Mouse (Mus musculus) intestine, embryonic 14.5 days (tissue): ENCODE data around the gene Atn1. TPM values are rescaled to one million over a fixed set of nuclear protein-coding genes. Genes with fewer than 3 reads are reported as not detected.

Experiments used
- ATAC-seq: fragments of 200-750 bp; cut with Nextera tagmentation; replicated peaks from 2 replicates; pipeline ENCODE4 v1.8.0; 2017; ENCODE audit warnings: low read depth, moderate number of reproducible peaks, moderate TSS enrichment, moderate library complexity; ENCODE audit not compliant: low FRiP score, low TSS enrichment
- DNase-seq: peaks from one replicate; pipeline ENCODE4 v3.0.0-alpha.2; 2018; ENCODE audit warnings: low spot score
- H3K27ac ChIP-seq: fragments of 300-500 bp; sonication (generic); 2 replicates; pipeline ENCODE4 v1.5.1; 2014; ENCODE audit warnings: low read depth, mild to moderate bottlenecking, control low read depth
- H3K27me3 ChIP-seq: fragments of 300-500 bp; sonication (generic); replicated peaks from 2 replicates; pipeline ENCODE4 v1.6.1; 2014; ENCODE audit warnings: low read length, control low read depth; ENCODE audit not compliant: control insufficient read depth, insufficient read depth
- H3K36me3 ChIP-seq: fragments of 300-500 bp; sonication (generic); 2 replicates; pipeline ENCODE4 v1.6.1; 2014; ENCODE audit warnings: low read length, control low read depth; ENCODE audit not compliant: control insufficient read depth, insufficient read depth
- H3K4me1 ChIP-seq: fragments of 300-500 bp; sonication (generic); replicated peaks from 2 replicates; pipeline ENCODE4 v1.6.1; 2014; ENCODE audit warnings: low read length, control low read depth, mixed read lengths; ENCODE audit not compliant: control insufficient read depth, insufficient read depth
- H3K4me2 ChIP-seq: fragments of 300-500 bp; sonication (generic); 2 replicates; pipeline ENCODE4 v1.6.1; 2014; ENCODE audit warnings: low read length
- H3K4me3 ChIP-seq: fragments of 300-500 bp; sonication (generic); 2 replicates; pipeline ENCODE4 v1.5.1; 2014; ENCODE audit warnings: low read depth, low read length, control low read depth, mixed read lengths
- H3K9ac ChIP-seq: fragments of 300-500 bp; sonication (generic); 2 replicates; pipeline ENCODE4 v1.6.1; 2014; ENCODE audit warnings: mild to moderate bottlenecking, low read length
- H3K9me3 ChIP-seq: fragments of 300-500 bp; sonication (generic); 2 replicates; pipeline ENCODE4 v1.6.1; 2016; ENCODE audit warnings: low read length, control low read depth; ENCODE audit not compliant: control insufficient read depth
- WGBS: fragments of 180-500 bp; shearing (Covaris S2); extraction: QIAGEN DNeasy Blood & Tissue Kit; methylation state at CpG from one replicate; pipeline ENCODE4 v1.1.7; 2014; 5-methylcytosine and 5-hydroxymethylcytosine counted together
- polyA plus RNA-seq: library from polyadenylated mRNA; unstranded; fragments of >200 nt; fragmentation: Nextera tagmentation; extraction: Ambion mirVana; gene quantifications from 2 replicates; pipeline ENCODE4 v1.2.1, GENCODE M21; 2014

Atn1 gene
- polyA plus RNA-seq, 1 experiment from 2014 or later: 12.1 TPM

GRCm38 (mm10) chr6:124731038-124731437, 25.3 kb downstream of the Atn1 start:
- Histone ChIP-seq H3K4me3 (no peak overlapping the region), H3K27me3 (no peaks in the 10 kb centered on the region), H3K36me3 (no peaks in the 10 kb centered on the region), H3K9me3 (no peaks in the 10 kb centered on the region), H3K4me2 (no peak overlapping the region), H3K9ac (no peak overlapping the region), H3K4me1 (no peaks in the 10 kb centered on the region), H3K27ac (no peak overlapping the region)
- ATAC-seq (no peak), DNase-seq (no peak)
- WGBS: 80% methylated on average over 7 of the region's 7 CpGs

- H3K4me3 ChIP-seq: no peak overlapping the region
- no peak overlapping the region for H3K27ac ChIP-seq
- no peaks in the 10 kb centered on the region for H3K27me3 ChIP-seq
- no peak overlapping the region for H3K4me2 ChIP-seq
- no peaks in the 10 kb centered on the region for H3K9me3 ChIP-seq
- no peaks in the 10 kb centered on the region for H3K4me1 ChIP-seq
- ATAC-seq: no peak
- no peak overlapping the region for H3K9ac ChIP-seq
- DNase-seq: no peak
- WGBS: 85% methylated on average over 8 of the region's 8 CpGs
- H3K36me3 ChIP-seq: no peaks in the 10 kb centered on the region
These were observed 26.2 kb downstream of the Atn1 start for GRCm38 (mm10) chr6:124729850-124730705.

DNA sequence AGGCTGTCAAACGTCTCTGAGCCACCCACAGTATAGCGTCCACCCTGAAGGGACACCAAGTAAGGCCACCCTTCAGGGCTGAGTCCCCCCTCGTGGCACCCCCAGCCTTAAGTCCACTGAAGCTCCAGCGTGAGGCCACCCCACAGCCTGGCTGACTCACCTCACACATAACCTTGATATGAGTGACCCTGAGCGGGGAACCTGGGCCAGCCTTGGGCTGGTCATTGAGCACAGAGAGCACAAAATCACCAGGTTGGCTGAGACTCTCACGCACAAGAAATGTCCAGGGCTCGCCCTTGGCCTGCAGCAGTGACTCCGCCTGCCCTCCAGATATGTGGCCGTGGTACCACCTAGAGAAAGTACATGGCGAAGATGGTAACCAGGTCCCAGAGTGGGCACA, 27.7 kb downstream of the Atn1 start:
- DNase-seq (no peak), ATAC-seq (no peak)
- Histone ChIP-seq H3K27ac (no peak overlapping the region), H3K9ac (no peak overlapping the region), H3K9me3 (no peaks in the 10 kb centered on the region), H3K36me3 (no peaks in the 10 kb centered on the region), H3K27me3 (no peaks in the 10 kb centered on the region), H3K4me1 (no peaks in the 10 kb centered on the region), H3K4me2 (no peak overlapping the region), H3K4me3 (no peak overlapping the region)
- WGBS: 87% methylated on average over 10 of the region's 10 CpGs

DNA sequence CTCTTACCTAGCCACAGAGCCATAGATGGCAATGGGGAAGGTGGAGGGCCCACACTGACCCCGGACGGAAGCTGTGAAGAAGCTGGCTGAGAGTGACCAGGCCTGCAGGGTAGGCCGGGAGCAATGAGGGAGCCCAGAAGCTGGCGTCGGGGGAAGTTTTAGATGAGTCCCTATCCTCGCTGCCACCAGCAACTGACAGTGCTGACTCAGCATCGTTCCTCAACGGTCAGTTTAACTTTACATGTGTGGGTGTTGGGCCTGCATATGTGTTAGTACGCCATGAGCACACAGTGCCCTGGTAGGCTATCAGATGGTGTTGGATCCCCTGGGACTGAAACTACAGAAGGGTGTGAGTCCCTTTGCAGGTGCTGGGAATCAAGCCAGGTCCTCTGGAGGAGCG, 31.9 kb downstream of the Atn1 start:
- ATAC-seq: no peak
- no peaks in the 10 kb centered on the region for H3K36me3 ChIP-seq
- WGBS: 87% methylated on average over 10 of the region's 10 CpGs

DNA sequence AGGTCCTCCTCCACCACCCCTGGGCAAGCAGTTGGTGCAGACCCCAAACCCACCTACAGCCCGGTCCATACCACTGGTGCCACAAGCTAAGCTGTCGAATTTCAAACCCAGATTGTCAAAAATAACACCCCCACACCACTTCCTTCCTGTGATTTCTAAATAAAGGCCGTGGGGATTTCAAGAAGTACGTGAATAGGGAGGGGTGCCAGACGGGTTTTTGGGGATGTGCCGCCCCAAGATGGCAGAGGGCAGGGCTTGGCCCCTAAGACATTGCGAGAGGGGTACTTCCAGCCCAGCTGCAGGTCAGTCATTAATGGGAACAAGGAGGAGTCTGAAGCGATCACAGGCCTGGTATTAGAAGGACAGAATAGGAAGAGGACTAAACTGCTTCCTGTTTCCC, 32.8 kb downstream of the Atn1 start:
- H3K36me3 ChIP-seq: no peaks in the 10 kb centered on the region
- no peaks in the 10 kb centered on the region for H3K9me3 ChIP-seq
- H3K4me1 ChIP-seq: no peaks in the 10 kb centered on the region
- no peaks in the 10 kb centered on the region for H3K27me3 ChIP-seq
- no peak for DNase-seq
- no peak overlapping the region for H3K9ac ChIP-seq
- no peak overlapping the region for H3K4me3 ChIP-seq
- no peak overlapping the region for H3K27ac ChIP-seq
- no peak for ATAC-seq
- H3K4me2 ChIP-seq: no peak overlapping the region
- 75% methylated on average over 8 of the region's 8 CpGs for WGBS

More for the DNA sequence above, 31.9 kb downstream of the Atn1 start:
- no peak overlapping the region for H3K9ac ChIP-seq
- H3K27ac ChIP-seq: no peak overlapping the region
- no peaks in the 10 kb centered on the region for H3K4me1 ChIP-seq
- H3K4me2 ChIP-seq: no peak overlapping the region
- no peak for DNase-seq
- H3K27me3 ChIP-seq: no peaks in the 10 kb centered on the region
- no peaks in the 10 kb centered on the region for H3K9me3 ChIP-seq
- no peak overlapping the region for H3K4me3 ChIP-seq

- no peak for DNase-seq
- Histone ChIP-seq H3K27ac (no peak overlapping the region), H3K4me3 (no peak overlapping the region), H3K4me1 (no peaks in the 10 kb centered on the region), H3K9me3 (no peaks in the 10 kb centered on the region), H3K27me3 (no peaks in the 10 kb centered on the region), H3K36me3 (no peaks in the 10 kb centered on the region), H3K4me2 (no peak overlapping the region), H3K9ac (no peak overlapping the region)
- no peak for ATAC-seq
- WGBS: 85% methylated on average over 6 of the region's 6 CpGs
These were observed 33.3 kb downstream of the Atn1 start for GRCm38 (mm10) chr6:124722876-124723473.

- Histone ChIP-seq H3K27ac (no peak overlapping the region), H3K4me3 (no peak overlapping the region), H3K4me2 (peak overlapping the region; percentile 42), H3K4me1 (no peaks in the 10 kb centered on the region), H3K36me3 (peaks cover 19% of the 10 kb centered on the region), H3K9ac (no peak overlapping the region), H3K9me3 (no peaks in the 10 kb centered on the region), H3K27me3 (no peaks in the 10 kb centered on the region)
- 69% methylated on average over 11 of the region's 11 CpGs for WGBS
- ATAC-seq (no peak), DNase-seq (no peak)
These were observed 35.4 kb downstream of the Atn1 start for GRCm38 (mm10) chr6:124720904-124721303.

DNA sequence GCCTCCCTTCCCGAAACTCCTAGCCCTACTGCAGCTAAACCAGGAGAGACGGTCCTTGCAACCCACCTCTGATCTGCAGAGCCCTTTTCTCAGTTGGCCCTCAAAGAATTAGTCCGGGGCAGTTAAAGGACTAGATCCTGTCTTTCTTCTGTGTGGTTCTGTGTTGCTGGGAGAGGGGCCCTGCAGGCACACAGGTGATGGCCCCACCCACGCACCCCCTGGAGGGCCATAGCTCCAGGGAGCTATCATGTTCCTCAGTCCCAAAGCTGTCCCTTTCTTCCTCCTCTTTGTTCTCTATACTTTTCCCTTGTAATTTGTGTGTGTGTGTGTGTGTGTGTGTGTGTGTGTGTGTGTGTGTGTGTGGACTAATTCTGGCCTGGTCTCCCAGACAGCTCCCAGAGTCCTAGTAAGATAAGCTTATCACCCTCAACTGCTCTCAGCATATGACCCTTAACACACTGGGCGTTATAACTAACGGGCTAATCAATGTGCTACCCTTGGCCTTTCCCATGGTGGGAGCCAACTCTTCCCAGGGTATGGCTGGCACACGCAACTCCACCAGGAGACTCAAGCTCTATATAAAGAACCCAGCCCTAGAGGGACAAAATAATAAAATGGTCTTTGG, 36.9 kb downstream of the Atn1 start:
- 53% methylated on average over 7 of the region's 7 CpGs for WGBS
- DNase-seq: no peak
- Histone ChIP-seq H3K36me3 (peaks cover 33% of the 10 kb centered on the region), H3K27ac (peak overlapping the region; percentile 83), H3K4me3 (peak overlapping the region; percentile 37), H3K4me1 (no peaks in the 10 kb centered on the region), H3K9me3 (no peaks in the 10 kb centered on the region), H3K9ac (peak overlapping the region; percentile 65), H3K4me2 (peak overlapping the region; percentile 42), H3K27me3 (no peaks in the 10 kb centered on the region)
- ATAC-seq: peak; percentile 17; the same call in 1 of the 2 replicates
